Mouse (Mus musculus) subcutaneous adipose tissue, adult 2 months (tissue): ENCODE results near the gene Mpp4. TPM values are rescaled to one million over a fixed set of nuclear protein-coding genes. Genes with fewer than 3 reads are reported as not detected.

Experiments used
- polyA plus RNA-seq: library from polyadenylated mRNA; depleted of rRNA; stranded (reverse); fragments of >200 nt; gene quantifications from 2 replicates; pipeline ENCODE4 v1.2.3, GENCODE M21; 2012; ENCODE audit warnings: low replicate concordance; rRNA removed

Mpp4 gene
- 0.89 and 2.0 TPM in 2 replicates for polyA plus RNA-seq

DNA sequence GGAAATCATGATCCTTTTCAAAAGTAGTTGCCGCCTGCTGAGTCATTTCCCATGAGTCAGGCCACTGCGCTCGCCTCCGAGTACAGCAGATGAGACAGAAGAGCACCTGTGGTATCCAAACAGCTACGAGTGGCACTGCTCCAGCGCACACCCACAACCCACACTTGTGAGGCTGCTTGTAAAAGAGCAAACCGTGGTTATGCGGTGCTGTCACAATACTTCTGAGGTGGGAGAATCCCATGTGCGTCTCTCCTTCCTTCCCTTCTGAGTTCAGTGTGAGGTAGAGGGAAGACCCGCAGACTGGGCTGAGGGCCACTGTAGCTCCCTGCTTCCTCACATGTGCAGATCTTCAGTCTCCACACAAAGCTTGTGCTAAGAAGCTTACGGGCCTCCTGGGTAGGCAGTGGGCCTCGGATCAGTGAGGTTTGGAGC lies at the start of gene Mpp4:
Gene Mpp4, minus strand, starts transcription at position 360 of the 432 bp plus-strand sequence.

DNA sequence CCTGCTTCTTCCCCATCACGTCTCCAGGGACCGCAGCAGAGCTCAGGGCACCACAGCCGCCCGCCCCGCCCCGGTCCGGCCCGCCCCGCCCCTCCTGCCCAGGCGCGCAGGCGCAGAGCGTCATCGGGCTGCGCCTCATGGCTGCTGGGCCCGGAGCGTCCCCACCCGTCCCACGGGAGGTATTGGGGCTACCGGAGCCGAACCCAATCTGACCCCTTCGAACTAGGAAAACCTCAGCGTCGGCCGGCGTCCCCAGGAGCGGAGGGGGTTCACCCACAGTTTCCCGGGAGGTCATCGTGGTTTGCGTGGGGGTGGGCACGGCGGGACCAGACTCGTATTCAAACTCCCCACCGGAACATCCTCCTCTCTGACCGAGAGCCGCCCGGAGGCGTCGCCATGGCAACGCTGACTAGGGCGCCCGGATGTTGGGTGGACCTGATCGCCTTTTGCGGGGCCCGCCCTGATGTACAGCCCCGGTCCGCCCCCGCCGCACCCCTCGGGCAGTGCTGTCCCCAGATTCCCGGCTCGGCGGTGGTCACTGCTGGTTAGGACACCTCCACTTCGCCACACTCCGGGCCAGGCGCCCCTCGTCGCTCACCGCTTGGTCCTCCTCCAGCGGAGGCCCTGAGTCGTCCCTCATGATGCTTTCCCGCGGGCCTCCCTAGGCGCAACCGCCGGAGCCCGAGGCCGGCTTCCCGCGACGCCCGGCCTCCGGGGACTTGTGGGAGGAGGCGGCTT lies 43.3 kb downstream of the Mpp4 start, which contains the start of gene Tmem237:
Gene Tmem237, minus strand, starts transcription at position 689 of the 738 bp plus-strand sequence.

GRCm38 (mm10) chr1:59094705-59095104 lies 68.5 kb downstream of the Mpp4 start, which contains the start of gene C2cd6:
TSS of gene C2cd6 (minus strand) at chr1:59094900.

Other genes starting within 250 kb of the Mpp4 start
- gene Trak2, start 190.0 kb downstream of the Mpp4 start, polyA plus RNA-seq, result 25.9 and 30.5 TPM in 2 replicates
- gene Stradb, start 189.9 kb downstream of the Mpp4 start, polyA plus RNA-seq, result 14.9 and 24.8 TPM in 2 replicates
- not detected in 2 replicates for gene C2cd6, start 68.5 kb downstream of the Mpp4 start, polyA plus RNA-seq
- 7.5 and 12.3 TPM in 2 replicates for gene Tmem237, start 43.0 kb downstream of the Mpp4 start, polyA plus RNA-seq
- gene Als2, start 73.8 kb upstream of the Mpp4 start, polyA plus RNA-seq, result 7.7 and 7.9 TPM in 2 replicates
- 0.39 and 1.2 TPM in 2 replicates for gene Cdk15, start 93.5 kb upstream of the Mpp4 start, polyA plus RNA-seq